Mouse (Mus musculus) CH12F3 (cell line): ENCODE measurements at regions not wholly inside any gene's neighbourhood (a gene's known extent, or its start where the extent isn't known, plus 50 kb on each side); places are given as distances from the start of the nearest gene placed in this dataset.

Experiments
- in situ Hi-C: fragments of 300-500 bp; cut with MboI; formaldehyde crosslinking; loops from 2 replicates; pipeline ENCODE4 v1.14.3; 2020; ENCODE audit warnings: low sequenced_read_pairs

GRCm38 (mm10) chr12:77019148-77019547, 57.1 kb upstream of the Max start:
- in situ Hi-C loops, result loop anchor here (25.0 kb wide), 1 partner anchor 218 kb away; the partner anchor contains the start of gene Fut8

- in situ Hi-C loops, result loop anchor here (25.0 kb wide), 1 partner anchor 219 kb away; the partner anchor contains the start of gene Fut8
These were observed 56.4 kb upstream of the Max start for GRCm38 (mm10) chr12:77018373-77018772.

- in situ Hi-C loops, result loop anchor here (25.0 kb wide), 1 partner anchor 222 kb away; the partner anchor contains the start of gene Fut8
These were observed 52.9 kb upstream of the Max start for GRCm38 (mm10) chr12:77014908-77015307.
